Mouse (Mus musculus) left cerebral cortex, adult 6 months (tissue): ENCODE results near the gene Cadps2. TPM values are rescaled to one million over a fixed set of nuclear protein-coding genes. Genes with fewer than 3 reads are reported as not detected.

ENCODE experiments used
- long read RNA-seq, 2 experiments: library from polyadenylated mRNA; unstranded; transcript quantifications; one replicate each; pipeline ENCODE4 v2.0.0; 2019 to 2020
- polyA plus RNA-seq: library from polyadenylated mRNA; unstranded; fragments of <200 nt; fragmentation: Nextera tagmentation; gene quantifications from 2 replicates; pipeline ENCODE4 v1.2.3, GENCODE M21; 2021

Cadps2 gene
- polyA plus RNA-seq, result 16.5 and 17.2 TPM in 2 replicates
- long read RNA-seq, experiment 1, partial matches to known transcripts, result 23 of 38 reads
- long read RNA-seq, experiment 1, other reads (novel, unspliced or antisense), result 15 of 38 reads
- long read RNA-seq, experiment 2, partial matches to known transcripts, result 12 of 27 reads
- long read RNA-seq, experiment 2, other reads (novel, unspliced or antisense), result 15 of 27 reads

GRCm38 (mm10) chr6:23839009-23839811 lies at the start of gene Cadps2:
Gene Cadps2, minus strand, starts transcription at chr6:23839421.

GRCm38 (mm10) chr6:23655036-23655435 lies 184.2 kb downstream of the Cadps2 start, which contains the start of gene Rnf148:
Gene Rnf148, minus strand, starts transcription at chr6:23655136.

GRCm38 (mm10) chr6:23650205-23650604 lies 189.0 kb downstream of the Cadps2 start, which contains the start of gene Rnf133:
Gene Rnf133, minus strand, starts transcription at chr6:23650305.

GRCm38 (mm10) chr6:23248313-23249052 lies 590.7 kb downstream of the Cadps2 start, which contains the start of gene Fezf1:
Gene Fezf1, minus strand, starts transcription at chr6:23248362.

Other genes starting within 250 kb of the Cadps2 start
- not detected in 2 replicates for gene Rnf133, start 189.1 kb downstream of the Cadps2 start, polyA plus RNA-seq
- gene Rnf148, start 184.3 kb downstream of the Cadps2 start, polyA plus RNA-seq, result not detected in 2 replicates
- gene Tas2r118, start 130.6 kb upstream of the Cadps2 start, polyA plus RNA-seq, result not detected in 2 replicates